In the genomic region with DNA sequence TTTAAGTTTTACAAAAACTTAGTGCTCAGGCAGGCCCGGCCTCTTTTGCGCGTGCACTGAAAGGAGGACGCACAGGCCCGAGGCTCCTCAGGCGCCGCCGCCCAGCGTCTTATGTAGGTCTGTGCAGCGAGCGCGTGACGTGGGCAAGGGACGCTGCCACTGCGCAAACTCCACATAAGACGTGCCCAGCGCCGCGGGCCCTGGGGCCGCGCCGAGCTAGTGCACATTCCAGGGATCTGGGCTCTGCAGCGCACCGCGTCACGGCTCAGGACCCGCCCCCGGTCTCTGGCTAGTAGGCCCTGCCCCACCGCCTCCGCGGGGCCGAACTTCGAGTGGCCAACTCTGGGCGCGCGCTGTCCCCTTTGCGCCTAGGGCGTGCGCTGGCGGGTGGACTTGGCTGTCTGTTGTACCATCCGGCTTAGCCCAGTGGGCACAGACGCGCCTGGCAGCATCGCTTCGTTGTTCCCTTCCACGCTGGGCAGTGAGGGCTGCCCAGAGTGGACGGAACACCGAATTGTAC, we compare ENCODE assay signal across 8 mouse cellular contexts. TPM values are rescaled to one million over a fixed set of nuclear protein-coding genes. Genes with fewer than 3 reads are reported as not detected.
DNase-seq lines count a peak whose midpoint lies in the region; ATAC-seq and TF ChIP-seq lines count a peak whose summit lies in the region.

No protein-coding gene starts in this region.

- no peaks in the 10 kb centered on the region for H3K27me3 ChIP-seq in forebrain, embryonic 15.5 days
- no peaks in the 10 kb centered on the region for H3K27me3 ChIP-seq in lung, embryonic 14.5 days (ENCODE audit: insufficient read depth, low read length)
- no peaks in the 10 kb centered on the region for H3K27me3 ChIP-seq in thymus, adult 2 months (ENCODE audit: control insufficient read depth, insufficient read depth, low read length)

- in situ Hi-C loops in ES-E14 (cut with MboI; ENCODE audit: low sequenced_read_pairs in 2 of 2, unreplicated experiment in 2 of 2) = no loop called here

- ATAC-seq in forebrain, embryonic 15.5 days (replicated peaks) = peak; percentile 93
- peak; percentile 89 for ATAC-seq in lung, embryonic 14.5 days (ENCODE audit: insufficient read depth)

- peak overlapping the region; percentile 67 for H3K9ac ChIP-seq in ES-E14 (ENCODE audit: insufficient read depth, low read depth, low read length, poor library complexity, severe bottlenecking)
- H3K9ac ChIP-seq in forebrain, embryonic 15.5 days (replicated peaks) = peak overlapping the region; percentile 71
- peak overlapping the region; percentile 100 for H3K9ac ChIP-seq in lung, embryonic 14.5 days

- peak overlapping the region; percentile 77 to 85 for H3K4me3 ChIP-seq in ES-E14 (ENCODE audit: insufficient read depth in 1 of 2, low read depth in 1 of 2, low read length in 2 of 2, poor library complexity in 1 of 2, severe bottlenecking in 1 of 2)
- H3K4me3 ChIP-seq in forebrain, embryonic 15.5 days = peak overlapping the region; percentile 86
- H3K4me3 ChIP-seq in layer of hippocampus, adult 2 months = peak overlapping the region; percentile 61
- peak overlapping the region; percentile 60 for H3K4me3 ChIP-seq in lung, embryonic 14.5 days (ENCODE audit: low read depth, low read length)
- peak overlapping the region; percentile 99 for H3K4me3 ChIP-seq in olfactory bulb, adult 2 months (ENCODE audit: insufficient read depth, low read depth, low read length)
- peak overlapping the region; percentile 75 for H3K4me3 ChIP-seq in thymus, adult 2 months (ENCODE audit: control insufficient read depth, insufficient read depth, low read length)

- H3K4me1 ChIP-seq in ES-E14 (ENCODE audit: control insufficient read depth in 2 of 2, insufficient read depth in 2 of 2, low read length in 2 of 2, poor library complexity in 1 of 2) = peaks cover 4 to 25% of the 10 kb centered on the region in 2 experiments; a peak in 2 of 4 replicates
- peaks cover 58% of the 10 kb centered on the region for H3K4me1 ChIP-seq in forebrain, embryonic 15.5 days
- peaks cover 34% of the 10 kb centered on the region for H3K4me1 ChIP-seq in lung, embryonic 14.5 days (ENCODE audit: insufficient read depth)
- peaks cover 24% of the 10 kb centered on the region for H3K4me1 ChIP-seq in olfactory bulb, adult 2 months (ENCODE audit: control insufficient read depth, insufficient read depth, low read length)
- H3K4me1 ChIP-seq in thymus, adult 2 months (replicated peaks; ENCODE audit: control insufficient read depth, insufficient read depth, low read length) = peaks cover 22% of the 10 kb centered on the region

- peak overlapping the region; percentile 35; the same call in 1 of the 2 replicates for H3K27ac ChIP-seq in ES-E14 (ENCODE audit: insufficient read depth, low read depth, low read length, poor library complexity, severe bottlenecking)
- peak overlapping the region; percentile 100 for H3K27ac ChIP-seq in forebrain, embryonic 15.5 days (replicated peaks)
- H3K27ac ChIP-seq in layer of hippocampus, adult 2 months = peak overlapping the region; percentile 96
- peak overlapping the region; percentile 100 for H3K27ac ChIP-seq in lung, embryonic 14.5 days (ENCODE audit: low read depth)
- H3K27ac ChIP-seq in olfactory bulb, adult 2 months (ENCODE audit: insufficient read depth, low read depth, low read length) = peak overlapping the region; percentile 98
- peak overlapping the region; percentile 90 for H3K27ac ChIP-seq in thymus, adult 2 months (ENCODE audit: control insufficient read depth, insufficient read depth, low read length)

- H3K9me3 ChIP-seq in ES-E14 (ENCODE audit: control insufficient read depth, insufficient read depth, low read depth, low read length) = no peaks in the 10 kb centered on the region
- no peaks in the 10 kb centered on the region for H3K9me3 ChIP-seq in forebrain, embryonic 15.5 days
- H3K9me3 ChIP-seq in lung, embryonic 14.5 days (ENCODE audit: low read depth, low read length) = no peaks in the 10 kb centered on the region

- TF ChIP-seq CTCF in layer of hippocampus, adult 2 months (conservative IDR thresholded peaks at IDR 0.05) = peak; percentile 68
- peak; percentile 62 for TF ChIP-seq CTCF in lung, embryonic 14.5 days (IDR thresholded peaks at IDR 0.05; ENCODE audit: low read depth)
- no peak; the same call in 1 of the 2 replicates for TF ChIP-seq CTCF in olfactory bulb, adult 2 months (IDR thresholded peaks at IDR 0.05; ENCODE audit: insufficient read depth, low read depth, low read length)
- TF ChIP-seq CTCF in thymus, adult 2 months (IDR thresholded peaks at IDR 0.05; ENCODE audit: borderline replicate concordance, control insufficient read depth, extremely low read depth, insufficient read depth, low read length, poor library complexity) = peak; percentile 62; the same call in 1 of the 2 replicates

- peak; percentile 77 for TF ChIP-seq POLR2A in olfactory bulb, adult 2 months (IDR thresholded peaks at IDR 0.05; ENCODE audit: insufficient read depth, low read depth, low read length)
- TF ChIP-seq POLR2A in thymus, adult 2 months (IDR thresholded peaks at IDR 0.05; ENCODE audit: control insufficient read depth, extremely low read depth, insufficient read depth, low read length, poor library complexity) = peak; percentile 88

- DNase-seq in ES-E14 (ENCODE audit: low read depth, low spot score) = peak; percentile 86
- peak; percentile 99 for DNase-seq in cerebellum, adult 11-12 months
- peak; percentile 100 for DNase-seq in heart, postnatal 25 days (ENCODE audit: low spot score)
- DNase-seq in layer of hippocampus, adult 2 months (ENCODE audit: low spot score in 2 of 2) = peak; percentile 95 to 97
- peak; percentile 99 for DNase-seq in lung, embryonic 14.5 days
- DNase-seq in thymus, adult 2 months = peak; percentile 92

- H3K36me3 ChIP-seq in ES-E14 (ENCODE audit: control insufficient read depth, insufficient read depth, low read length, poor library complexity, severe bottlenecking) = peaks cover 19% of the 10 kb centered on the region
- peaks cover 2% of the 10 kb centered on the region; the same call in 1 of the 2 replicates for H3K36me3 ChIP-seq in forebrain, embryonic 15.5 days
- peaks cover 32% of the 10 kb centered on the region for H3K36me3 ChIP-seq in lung, embryonic 14.5 days (ENCODE audit: insufficient read depth)
- H3K36me3 ChIP-seq in thymus, adult 2 months (ENCODE audit: control insufficient read depth, insufficient read depth, low read length) = peaks cover 4% of the 10 kb centered on the region; the same call in 1 of the 2 replicates

- under 1% methylated on average over 48 of the region's 48 CpGs for WGBS in forebrain, embryonic 15.5 days
- under 1% methylated on average over 48 of the region's 48 CpGs for WGBS in lung, embryonic 14.5 days
- under 1% methylated on average over 48 of the region's 48 CpGs for WGBS in olfactory bulb, adult 2 months
- WGBS in thymus, adult 2 months = under 1% methylated on average over 48 of the region's 48 CpGs

- peak overlapping the region; percentile 81 for H3K4me2 ChIP-seq in forebrain, embryonic 15.5 days (replicated peaks)
- H3K4me2 ChIP-seq in lung, embryonic 14.5 days = peak overlapping the region; percentile 99

- intact Hi-C loops in heart, postnatal 25 days (cut with DNase I) = loop anchor here (1.0 to 5.0 kb wide), 3 partner anchors 142 to 244 kb away; no protein-coding TSS in a partner anchor

TF ChIP-seq in ES-E14, 5 proteins besides CTCF, POLR2A, EP300 and RAD21:
- TF ChIP-seq HCFC1 (IDR thresholded peaks at IDR 0.05; ENCODE audit: borderline replicate concordance, insufficient read depth, low read length) (0 out of 2 replicates have a peak, but pooled peaks have one; percentile 0), ZNF384 (IDR thresholded peaks at IDR 0.05; ENCODE audit: low read depth, low read length) (no peak)

RNA-seq across cellular contexts. Expression of a gene that starts 0.8 kb away (rescaled TPM):
- total RNA-seq in ES-E14 (2012; rRNA removed) = 21.9 and 25.7 TPM in 2 replicates
- 10.5 and 11.1 TPM in 2 replicates for polyA plus RNA-seq in forebrain, embryonic 15.5 days (2015; fragmentation: Nextera tagmentation; extraction: Ambion mirVana)
- total RNA-seq in heart, postnatal 25 days (2021) = 10 to 100 TPM; 63.9 to 71.4 TPM
- total RNA-seq in layer of hippocampus, adult 2 months (2021) = 10 to 100 TPM; 53.0 to 60.4 TPM
- polyA plus RNA-seq in lung, embryonic 14.5 days (2014; fragmentation: Nextera tagmentation; extraction: Ambion mirVana) = 8.9 and 9.3 TPM in 2 replicates
- not detected in 2 replicates for polyA plus RNA-seq in olfactory bulb, adult 2 months (2012; ENCODE audit: insufficient read depth, insufficient read length, low replicate concordance, missing spikeins)
- polyA plus RNA-seq in thymus, adult 2 months (2012; rRNA removed) = 71.7 and 113 TPM in 2 replicates

Comparison
In these comparisons a context has a peak if more than half of its experiments do, and no peak if none do; other contexts are left out.
1. Peak in every context shown above with its lines: DNase-seq, ATAC-seq, H3K4me3 ChIP-seq and H3K27ac ChIP-seq.
2. H3K27ac ChIP-seq: peak in every context shown above with its lines; median percentile 100 in forebrain, embryonic 15.5 days; 100 in lung, embryonic 14.5 days; 98 in olfactory bulb, adult 2 months; 96 in layer of hippocampus, adult 2 months; 90 in thymus, adult 2 months; 35 in ES-E14.